ENCODE assay signal across 26 mouse cellular contexts in the genomic region with DNA sequence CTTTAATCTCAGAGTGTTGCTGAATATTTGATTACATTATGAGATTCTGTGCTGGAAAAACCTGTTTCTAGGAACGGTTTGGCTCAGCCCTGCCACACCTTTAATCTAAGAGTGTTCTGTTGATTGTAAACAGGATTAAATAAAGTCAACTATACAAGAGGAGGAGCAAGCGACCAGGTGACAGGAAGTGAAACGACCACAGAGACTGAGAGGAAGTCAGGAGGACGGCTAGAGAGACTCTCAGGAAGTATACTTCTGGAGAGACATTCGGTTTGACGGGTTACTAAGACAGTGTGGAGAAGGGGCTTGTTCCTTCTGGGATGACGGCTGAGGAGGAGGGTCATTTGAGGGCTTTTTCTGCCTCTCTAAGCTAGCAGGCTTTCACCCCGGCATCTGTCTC. TPM values are rescaled to one million over a fixed set of nuclear protein-coding genes. Genes with fewer than 3 reads are reported as not detected.
A peak's percentile ranks its signal among the peaks of the same experiment; 100 is the strongest.
DNase-seq lines count a peak whose midpoint lies in the region; TF ChIP-seq lines count a peak whose summit lies in the region.
"Had no signal": no experiment of that assay in that cellular context is flagged by ENCODE, and none has a peak within 500 bp of the region (broad histone marks: within the 10 kb centered on the region; RNA-seq: fewer than 3 reads in every experiment).

No protein-coding gene starts in this region.

- TF ChIP-seq CTCF in bone marrow macrophage, adult 2 months (IDR thresholded peaks at IDR 0.05; ENCODE audit: low read depth, low read length) = no peak

- intact Hi-C loops in left cerebral cortex, postnatal 25 days (cut with DNase I) = no loop called here

- H3K27me3 ChIP-seq in heart, embryonic 10.5 days (ENCODE audit: insufficient read depth, poor library complexity, severe bottlenecking) = no peaks in the 10 kb centered on the region
- H3K27me3 ChIP-seq: forebrain, embryonic 13.5 days; heart, embryonic 13.5 days; hindbrain, embryonic 12.5 days; intestine, embryonic 15.5 days; Patski had no signal

- no peak for TF ChIP-seq POLR2A in bone marrow macrophage, adult 2 months (IDR thresholded peaks at IDR 0.05; ENCODE audit: borderline replicate concordance, low read depth, low read length)

- no peaks in the 10 kb centered on the region for H3K9me3 ChIP-seq in heart, embryonic 10.5 days
- H3K9me3 ChIP-seq: embryonic facial prominence, embryonic 10.5 days; forebrain, embryonic 13.5 days; heart, embryonic 13.5 days; hindbrain, embryonic 12.5 days; intestine, embryonic 15.5 days had no signal

- H3K4me1 ChIP-seq in bone marrow macrophage, adult 2 months (ENCODE audit: control insufficient read depth, insufficient read depth, low read length) = peaks cover 15% of the 10 kb centered on the region
- no peaks in the 10 kb centered on the region for H3K4me1 ChIP-seq in heart, embryonic 10.5 days
- H3K4me1 ChIP-seq: embryonic facial prominence, embryonic 10.5 days; forebrain, embryonic 13.5 days; heart, embryonic 13.5 days; hindbrain, embryonic 12.5 days; intestine, embryonic 15.5 days had no signal

- no peak overlapping the region for H3K4me3 ChIP-seq in bone marrow macrophage, adult 2 months (ENCODE audit: insufficient read depth, low read length)
- H3K4me3 ChIP-seq in heart, embryonic 10.5 days = no peak overlapping the region
- H3K4me3 ChIP-seq: embryonic facial prominence, embryonic 10.5 days; forebrain, embryonic 13.5 days; gastrocnemius, adult 2 months; heart, embryonic 13.5 days; hindbrain, embryonic 12.5 days; intestine, embryonic 15.5 days had no signal

- peak overlapping the region; percentile 40 for H3K27ac ChIP-seq in bone marrow macrophage, adult 2 months (ENCODE audit: insufficient read depth, low read depth, low read length)
- no peak overlapping the region for H3K27ac ChIP-seq in heart, embryonic 10.5 days
- H3K27ac ChIP-seq: embryonic facial prominence, embryonic 10.5 days; forebrain, embryonic 13.5 days; gastrocnemius, adult 2 months; heart, embryonic 13.5 days; hindbrain, embryonic 12.5 days; intestine, embryonic 15.5 days had no signal

- WGBS in heart, embryonic 10.5 days = 86% methylated on average over 8 of the region's 8 CpGs

- peak; percentile 29 for DNase-seq in A20 (ENCODE audit: low read depth, low spot score)
- DNase-seq in CD4-positive, CD25-positive, alpha-beta regulatory T cell, adult 2 months (ENCODE audit: low read depth, low spot score) = peak; percentile 18
- DNase-seq in left cerebral cortex, postnatal 25 days (ENCODE audit: low spot score in 2 of 2) = no peak
- DNase-seq in lung, postnatal 14 days = no peak
- no peak for DNase-seq in heart, embryonic 10.5 days (ENCODE audit: low spot score)
- DNase-seq: adrenal gland, adult 2 months; adrenal gland, postnatal 25 days; cerebellum, adult 2 months; cerebellum, postnatal 10 days; forebrain, postnatal 0 days; gastrocnemius, adult 2 months; gastrocnemius, postnatal 25 days; heart, postnatal 36 days had no signal

- peaks cover 99% of the 10 kb centered on the region for H3K36me3 ChIP-seq in heart, embryonic 10.5 days

RNA-seq across cellular contexts. Expression of a gene that starts 12.3 kb away (rescaled TPM):
- 44.3 and 49.2 TPM in 2 replicates for polyA plus RNA-seq in bone marrow macrophage, adult 2 months (2012; ENCODE audit: insufficient read depth, insufficient read length, missing spikeins)
- total RNA-seq in left cerebral cortex, postnatal 25 days (2021) = 100 to 1,000 TPM; 151 to 158 TPM
- 265 and 328 TPM in 2 replicates for polyA plus RNA-seq in heart, embryonic 10.5 days (2016; fragmentation: Nextera tagmentation; extraction: Ambion mirVana)

RNA-seq across cellular contexts. Expression of a gene that starts 16.3 kb away (rescaled TPM):
- polyA plus RNA-seq in bone marrow macrophage, adult 2 months (2012; ENCODE audit: insufficient read depth, insufficient read length, missing spikeins) = 0.42 and 1.0 TPM in 2 replicates
- under 1 TPM in 1 of 2 experiments, not detected in 1; 0.21 TPM for total RNA-seq in left cerebral cortex, postnatal 25 days (2021)
- polyA plus RNA-seq in heart, embryonic 10.5 days (2016; fragmentation: Nextera tagmentation; extraction: Ambion mirVana) = 0.06 TPM in 1 of 2 replicates, not detected in the other
- total RNA-seq: adrenal gland, adult 2 months; adrenal gland, postnatal 25 days; forebrain, postnatal 0 days; gastrocnemius, adult 2 months; gastrocnemius, postnatal 25 days; granulocyte monocyte progenitor cell, adult 5-6 weeks; heart, adult 8-10 months; heart, postnatal 36 days; MEL had no signal
- polyA plus RNA-seq: C2C12; embryonic facial prominence, embryonic 14.5 days; heart, embryonic 13.5 days; heart, postnatal 0 days; hindbrain, embryonic 12.5 days; intestine, embryonic 15.5 days; Patski had no signal

Comparison
In these comparisons a context has a peak if more than half of its experiments do, and no peak if none do; other contexts are left out.
1. DNase-seq: peak in A20 (single experiment) and CD4-positive, CD25-positive, alpha-beta regulatory T cell, adult 2 months (single experiment); none in left cerebral cortex, postnatal 25 days (0 of 2), lung, postnatal 14 days (single experiment) and heart, embryonic 10.5 days (single experiment).